Comparison of ENCODE assay signal across 14 mouse cellular contexts in the genomic region with DNA sequence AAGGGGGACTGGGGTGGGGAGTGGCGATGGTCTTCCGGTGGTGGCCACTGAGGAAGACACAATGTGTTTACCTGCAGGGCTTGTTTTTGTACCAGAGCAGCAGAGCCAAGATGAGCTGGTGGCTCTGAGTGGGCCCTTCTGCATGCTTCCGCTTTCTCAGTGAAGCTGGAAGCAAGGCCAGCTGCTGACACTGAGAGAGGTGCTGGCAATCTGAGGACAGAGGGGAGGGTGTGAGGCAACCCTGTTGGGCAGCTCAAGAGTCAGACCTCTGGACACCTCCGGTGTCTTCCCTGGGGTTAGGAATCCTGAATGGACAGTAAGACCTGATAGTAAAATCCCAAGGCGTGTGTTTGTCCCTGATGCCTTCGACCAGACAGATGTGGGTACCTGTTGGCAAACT. TPM values are rescaled to one million over a fixed set of nuclear protein-coding genes. Genes with fewer than 3 reads are reported as not detected.
"Had no signal": no experiment of that assay in that cellular context is flagged by ENCODE, and none has a peak within 500 bp of the region (broad histone marks: within the 10 kb centered on the region; RNA-seq: fewer than 3 reads in every experiment).

No protein-coding gene starts in this region.

- H3K27me3 ChIP-seq: limb, embryonic 15.5 days; liver, embryonic 12.5 days; neural tube, embryonic 15.5 days had no signal

- H3K36me3 ChIP-seq: limb, embryonic 15.5 days; liver, embryonic 12.5 days; midbrain, embryonic 10.5 days; neural tube, embryonic 15.5 days had no signal

- H3K4me1 ChIP-seq: limb, embryonic 15.5 days; liver, embryonic 12.5 days; midbrain, embryonic 10.5 days; neural tube, embryonic 15.5 days had no signal

- H3K4me2 ChIP-seq: limb, embryonic 15.5 days; liver, embryonic 12.5 days; neural tube, embryonic 15.5 days had no signal

- H3K9me3 ChIP-seq: limb, embryonic 15.5 days; liver, embryonic 12.5 days; midbrain, embryonic 10.5 days; neural tube, embryonic 15.5 days had no signal

- H3K9ac ChIP-seq: limb, embryonic 15.5 days; liver, embryonic 12.5 days; neural tube, embryonic 15.5 days had no signal

- H3K27ac ChIP-seq: kidney, postnatal 0 days; limb, embryonic 15.5 days; liver, embryonic 12.5 days; midbrain, embryonic 10.5 days; neural tube, embryonic 15.5 days had no signal

- DNase-seq: kidney, postnatal 36 days; layer of hippocampus, adult 9-11 months; layer of hippocampus, postnatal 36 days; midbrain, embryonic 14.5 days; right cerebral cortex, adult 18-20 months; right cerebral cortex, postnatal 25 days; thymus, postnatal 36 days had no signal

- H3K4me3 ChIP-seq: limb, embryonic 15.5 days; liver, embryonic 12.5 days; midbrain, embryonic 10.5 days; myocyte; neural tube, embryonic 15.5 days had no signal

- ATAC-seq: liver, embryonic 12.5 days had no signal

RNA-seq across cellular contexts. Expression of a gene that starts 32.0 kb away (rescaled TPM):
- total RNA-seq: megakaryocyte, adult 5-6 weeks had no signal
